Mouse (Mus musculus) testis, adult 2 months (tissue): ENCODE data around the gene Sh3pxd2a. TPM values are rescaled to one million over a fixed set of nuclear protein-coding genes. Genes with fewer than 3 reads are reported as not detected.

Source experiments
- H3K27ac ChIP-seq: fragments of 200-500 bp; 2 replicates; pipeline ENCODE4 v1.5.1; 2012; ENCODE audit warnings: low read depth, low read length; ENCODE audit not compliant: control insufficient read depth, insufficient read depth
- H3K27me3 ChIP-seq: fragments of 200-500 bp; 2 replicates; pipeline ENCODE4 v1.6.1; 2012; ENCODE audit warnings: mild to moderate bottlenecking, low read length, moderate library complexity; ENCODE audit not compliant: control insufficient read depth, insufficient read depth
- H3K36me3 ChIP-seq: fragments of 200-500 bp; 2 replicates; pipeline ENCODE4 v1.6.1; 2012; ENCODE audit warnings: mild to moderate bottlenecking, low read length; ENCODE audit not compliant: control insufficient read depth, insufficient read depth
- H3K4me1 ChIP-seq: fragments of 200-500 bp; 2 replicates; pipeline ENCODE4 v1.6.1; 2012; ENCODE audit warnings: low read length; ENCODE audit not compliant: control insufficient read depth, insufficient read depth
- H3K4me3 ChIP-seq: fragments of 200-500 bp; 2 replicates; pipeline ENCODE4 v1.5.1; 2012; ENCODE audit warnings: low read depth, mild to moderate bottlenecking, low read length, moderate library complexity, mixed read lengths; ENCODE audit not compliant: control insufficient read depth
- CTCF ChIP-seq: fragments of 200-500 bp; IDR thresholded peaks from 2 replicates; pipeline ENCODE4 v1.5.1; 2012; ENCODE audit warnings: low read depth, mild to moderate bottlenecking, inconsistent platforms, low read length, moderate library complexity; ENCODE audit not compliant: control insufficient read depth, insufficient read depth, insufficient replicate concordance
- POLR2A ChIP-seq: fragments of 200-500 bp; IDR thresholded peaks from 2 replicates; pipeline ENCODE4 v1.6.1; 2012; ENCODE audit warnings: low read depth, mild to moderate bottlenecking, inconsistent platforms, low read length, moderate library complexity; ENCODE audit not compliant: control insufficient read depth
- polyA plus RNA-seq: library from polyadenylated mRNA; depleted of rRNA; stranded (reverse); fragments of >200 nt; gene quantifications from 2 replicates; pipeline ENCODE4 v1.2.3, GENCODE M21; 2012

The Sh3pxd2a gene
- polyA plus RNA-seq, 1 experiment = 1.2 TPM

DNA sequence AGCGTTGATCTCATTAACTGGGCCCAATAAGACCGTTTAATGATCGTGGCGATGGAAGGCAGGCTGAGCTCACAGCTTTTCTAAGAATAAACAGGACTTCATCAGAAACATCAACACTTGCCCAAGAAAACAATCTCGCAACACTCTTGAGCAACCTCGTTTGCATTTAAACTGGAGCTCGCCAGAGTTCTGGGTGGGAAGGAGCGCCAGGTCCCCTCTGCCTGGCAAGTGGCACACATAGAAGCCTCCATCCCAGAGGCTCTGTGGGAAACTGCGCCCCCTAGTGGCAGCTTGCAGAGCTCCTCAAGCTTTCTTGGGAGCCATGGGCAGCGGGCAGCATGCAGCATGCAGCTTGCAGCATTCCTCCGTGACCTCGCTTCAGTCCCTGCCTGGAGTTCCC is 126.5 kb downstream of the Sh3pxd2a start:
- H3K36me3 ChIP-seq = no peaks in the 10 kb centered on the region
- no peaks in the 10 kb centered on the region for H3K27me3 ChIP-seq
- H3K4me3 ChIP-seq = no peak overlapping the region
- H3K4me1 ChIP-seq = peaks cover 6% of the 10 kb centered on the region; the same call in 1 of the 2 replicates
- TF ChIP-seq POLR2A (no peak), CTCF (peak; percentile 98)
- no peak overlapping the region for H3K27ac ChIP-seq

- H3K4me3 ChIP-seq = no peak overlapping the region
- no peaks in the 10 kb centered on the region for H3K27me3 ChIP-seq
- peaks cover 6% of the 10 kb centered on the region; the same call in 1 of the 2 replicates for H3K4me1 ChIP-seq
- H3K27ac ChIP-seq = no peak overlapping the region
- no peaks in the 10 kb centered on the region for H3K36me3 ChIP-seq
- TF ChIP-seq POLR2A = no peak
- TF ChIP-seq CTCF = no peak
Observed at GRCm38 (mm10) chr19:47337191-47337590, 127.0 kb downstream of the Sh3pxd2a start.

DNA sequence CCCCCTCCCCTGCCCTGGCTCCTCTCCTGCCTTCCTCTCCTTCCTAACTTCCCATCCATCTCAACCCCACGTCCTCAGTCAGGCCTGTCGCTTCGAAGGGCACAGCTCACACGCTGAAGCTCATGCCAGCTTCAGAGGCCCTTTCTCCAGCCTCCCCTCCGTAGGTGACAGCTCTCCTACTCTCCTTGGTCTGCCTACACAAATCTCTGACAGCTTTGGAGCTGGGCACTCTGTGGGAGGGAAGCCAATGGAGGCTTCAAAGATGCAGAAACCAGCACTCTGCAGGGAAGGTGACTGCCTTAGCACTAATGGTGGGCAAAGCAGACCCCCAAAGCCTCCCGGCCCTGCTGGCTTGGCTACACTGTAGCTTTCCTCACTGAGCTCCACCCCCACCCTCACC is 128.9 kb downstream of the Sh3pxd2a start:
- TF ChIP-seq POLR2A (no peak), CTCF (no peak)
- H3K4me3 ChIP-seq = no peak overlapping the region
- H3K36me3 ChIP-seq = no peaks in the 10 kb centered on the region
- H3K4me1 ChIP-seq = peaks cover 6% of the 10 kb centered on the region; the same call in 1 of the 2 replicates
- H3K27me3 ChIP-seq = no peaks in the 10 kb centered on the region
- no peak overlapping the region for H3K27ac ChIP-seq

GRCm38 (mm10) chr19:47334713-47335112 is 129.5 kb downstream of the Sh3pxd2a start:
- no peak overlapping the region for H3K27ac ChIP-seq
- H3K27me3 ChIP-seq = no peaks in the 10 kb centered on the region
- TF ChIP-seq CTCF (no peak), POLR2A (no peak)
- peaks cover 6% of the 10 kb centered on the region; the same call in 1 of the 2 replicates for H3K4me1 ChIP-seq
- H3K36me3 ChIP-seq = no peaks in the 10 kb centered on the region
- no peak overlapping the region for H3K4me3 ChIP-seq

DNA sequence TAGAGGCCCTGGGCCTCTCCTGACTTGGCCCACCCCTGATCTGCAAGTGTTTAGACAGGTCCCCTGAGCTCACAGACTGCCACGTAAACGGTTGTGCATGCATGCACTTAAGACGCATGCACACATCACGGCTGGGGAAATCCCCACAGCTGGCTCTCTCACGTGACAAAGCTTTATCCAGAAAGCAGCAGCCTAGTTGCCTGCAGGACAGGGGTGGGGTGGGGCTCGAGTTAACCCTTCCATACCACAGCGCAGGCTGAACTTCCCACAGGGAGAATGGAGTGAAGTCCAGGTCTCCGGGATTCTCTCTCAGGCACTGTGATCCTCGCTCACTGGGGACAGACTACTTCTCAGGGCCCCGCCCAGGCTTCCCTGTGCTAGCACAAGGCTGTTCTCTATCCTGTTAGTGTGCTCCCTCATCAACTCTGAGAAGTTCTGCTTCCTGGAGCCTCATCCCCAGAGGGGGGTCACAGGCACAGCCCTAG is 133.4 kb downstream of the Sh3pxd2a start:
- TF ChIP-seq CTCF (no peak), POLR2A (no peak)
- Histone ChIP-seq H3K36me3 (no peaks in the 10 kb centered on the region), H3K4me3 (no peak overlapping the region), H3K4me1 (peaks cover 4% of the 10 kb centered on the region; the same call in 1 of the 2 replicates), H3K27me3 (no peaks in the 10 kb centered on the region), H3K27ac (no peak overlapping the region; the same call in 1 of the 2 replicates)

DNA sequence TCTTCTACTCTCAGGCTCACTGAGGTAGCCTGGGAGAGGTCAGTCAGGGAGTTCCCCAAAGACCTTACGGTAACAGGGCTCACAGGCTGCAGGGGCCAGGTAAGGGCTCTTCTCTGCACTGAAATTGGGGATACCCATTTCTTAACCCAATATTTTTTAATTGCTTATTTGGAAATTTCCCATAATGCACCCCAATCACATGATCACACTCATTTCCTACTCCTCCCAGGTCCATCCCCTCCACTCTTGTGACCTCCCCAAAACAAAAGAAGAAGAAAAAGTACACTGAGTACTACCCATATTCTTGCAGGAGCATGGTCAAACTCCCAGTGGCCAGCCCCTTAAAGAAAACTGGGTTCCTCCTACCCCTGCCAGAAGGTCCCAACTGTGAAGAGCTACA is 135.1 kb downstream of the Sh3pxd2a start:
- TF ChIP-seq POLR2A = no peak
- TF ChIP-seq CTCF = no peak
- Histone ChIP-seq H3K4me3 (no peak overlapping the region), H3K4me1 (peaks cover 4% of the 10 kb centered on the region; the same call in 1 of the 2 replicates), H3K27ac (no peak overlapping the region), H3K36me3 (no peaks in the 10 kb centered on the region), H3K27me3 (no peaks in the 10 kb centered on the region)

GRCm38 (mm10) chr19:47327896-47328882 is 136.0 kb downstream of the Sh3pxd2a start:
- H3K36me3 ChIP-seq = no peaks in the 10 kb centered on the region
- no peak overlapping the region for H3K4me3 ChIP-seq
- no peaks in the 10 kb centered on the region for H3K27me3 ChIP-seq
- H3K4me1 ChIP-seq = peaks cover 4% of the 10 kb centered on the region; the same call in 1 of the 2 replicates
- TF ChIP-seq CTCF (no peak), POLR2A (no peak)
- no peak overlapping the region for H3K27ac ChIP-seq
